Mouse (Mus musculus): ENCODE measurements around the gene Batf2. TPM values are rescaled to one million over a fixed set of nuclear protein-coding genes. Genes with fewer than 3 reads are reported as not detected.

Batf2 gene
- polyA plus RNA-seq, 1 experiment from 2014 or later: not detected

- H3K27ac ChIP-seq (ENCODE audit: low read length): no peak overlapping the region
- H3K4me3 ChIP-seq (replicated peaks; ENCODE audit: low read length): no peak overlapping the region
- no peaks in the 10 kb centered on the region for H3K9me3 ChIP-seq (ENCODE audit: control insufficient read depth, low read length)
- 86% methylated on average over 9 of the region's 9 CpGs for WGBS
- no peak overlapping the region for H3K4me2 ChIP-seq (ENCODE audit: low read length)
- no peaks in the 10 kb centered on the region for H3K27me3 ChIP-seq (replicated peaks; ENCODE audit: control insufficient read depth, insufficient read depth, low read length)
- no peaks in the 10 kb centered on the region for H3K36me3 ChIP-seq (ENCODE audit: control insufficient read depth, insufficient read depth)
- no peak overlapping the region for H3K9ac ChIP-seq (replicated peaks; ENCODE audit: low read depth, low read length)
- ATAC-seq: no peak
- H3K4me1 ChIP-seq (replicated peaks; ENCODE audit: control insufficient read depth, insufficient read depth, low read length): no peaks in the 10 kb centered on the region
These were observed 14.4 kb downstream of the Batf2 start for GRCm38 (mm10) chr19:6155174-6155573.

- ATAC-seq: no peak
- 60% methylated on average over 8 of the region's 8 CpGs for WGBS
- H3K27ac ChIP-seq (ENCODE audit: low read length): no peak overlapping the region
These were observed 15.6 kb downstream of the Batf2 start for GRCm38 (mm10) chr19:6156372-6156771.

GRCm38 (mm10) chr19:6157220-6157619 lies 16.4 kb downstream of the Batf2 start:
- 78% methylated on average over 6 of the region's 6 CpGs for WGBS
- no peak for ATAC-seq

More at GRCm38 (mm10) chr19:6156372-6156771, 15.6 kb downstream of the Batf2 start:
- Histone ChIP-seq H3K9me3 (ENCODE audit: control insufficient read depth, low read length) (no peaks in the 10 kb centered on the region), H3K4me1 (replicated peaks; ENCODE audit: control insufficient read depth, insufficient read depth, low read length) (no peaks in the 10 kb centered on the region), H3K4me2 (ENCODE audit: low read length) (no peak overlapping the region), H3K27me3 (replicated peaks; ENCODE audit: control insufficient read depth, insufficient read depth, low read length) (no peaks in the 10 kb centered on the region), H3K4me3 (replicated peaks; ENCODE audit: low read length) (no peak overlapping the region), H3K36me3 (ENCODE audit: control insufficient read depth, insufficient read depth) (no peaks in the 10 kb centered on the region), H3K9ac (replicated peaks; ENCODE audit: low read depth, low read length) (no peak overlapping the region)

GRCm38 (mm10) chr19:6163872-6164547 lies 23.2 kb downstream of the Batf2 start:
- H3K27ac ChIP-seq (ENCODE audit: low read length): no peak overlapping the region
- no peaks in the 10 kb centered on the region for H3K27me3 ChIP-seq (replicated peaks; ENCODE audit: control insufficient read depth, insufficient read depth, low read length)
- no peaks in the 10 kb centered on the region for H3K9me3 ChIP-seq (ENCODE audit: control insufficient read depth, low read length)
- WGBS: 68% methylated on average over 10 of the region's 10 CpGs
- ATAC-seq: no peak
- no peaks in the 10 kb centered on the region for H3K4me1 ChIP-seq (replicated peaks; ENCODE audit: control insufficient read depth, insufficient read depth, low read length)
- no peak overlapping the region for H3K4me3 ChIP-seq (replicated peaks; ENCODE audit: low read length)
- H3K9ac ChIP-seq (replicated peaks; ENCODE audit: low read depth, low read length): no peak overlapping the region
- H3K4me2 ChIP-seq (ENCODE audit: low read length): no peak overlapping the region
- H3K36me3 ChIP-seq (ENCODE audit: control insufficient read depth, insufficient read depth): no peaks in the 10 kb centered on the region

More at GRCm38 (mm10) chr19:6157220-6157619, 16.4 kb downstream of the Batf2 start:
- Histone ChIP-seq H3K4me2 (ENCODE audit: low read length) (no peak overlapping the region), H3K4me1 (replicated peaks; ENCODE audit: control insufficient read depth, insufficient read depth, low read length) (no peaks in the 10 kb centered on the region), H3K4me3 (replicated peaks; ENCODE audit: low read length) (no peak overlapping the region), H3K27ac (ENCODE audit: low read length) (no peak overlapping the region), H3K36me3 (ENCODE audit: control insufficient read depth, insufficient read depth) (no peaks in the 10 kb centered on the region), H3K9ac (replicated peaks; ENCODE audit: low read depth, low read length) (no peak overlapping the region), H3K27me3 (replicated peaks; ENCODE audit: control insufficient read depth, insufficient read depth, low read length) (no peaks in the 10 kb centered on the region), H3K9me3 (ENCODE audit: control insufficient read depth, low read length) (no peaks in the 10 kb centered on the region)

GRCm38 (mm10) chr19:6166750-6167149 lies 26.0 kb downstream of the Batf2 start:
- no peak overlapping the region for H3K4me3 ChIP-seq (replicated peaks; ENCODE audit: low read length)
- no peak overlapping the region for H3K4me2 ChIP-seq (ENCODE audit: low read length)
- ATAC-seq: no peak
- no peaks in the 10 kb centered on the region for H3K4me1 ChIP-seq (replicated peaks; ENCODE audit: control insufficient read depth, insufficient read depth, low read length)
- H3K9me3 ChIP-seq (ENCODE audit: control insufficient read depth, low read length): no peaks in the 10 kb centered on the region
- H3K36me3 ChIP-seq (ENCODE audit: control insufficient read depth, insufficient read depth): no peaks in the 10 kb centered on the region
- no peak overlapping the region for H3K27ac ChIP-seq (ENCODE audit: low read length)
- 72% methylated on average over 4 of the region's 4 CpGs for WGBS
- no peaks in the 10 kb centered on the region for H3K27me3 ChIP-seq (replicated peaks; ENCODE audit: control insufficient read depth, insufficient read depth, low read length)
- H3K9ac ChIP-seq (replicated peaks; ENCODE audit: low read depth, low read length): no peak overlapping the region

- H3K4me2 ChIP-seq (ENCODE audit: low read length): no peak overlapping the region
- no peak overlapping the region for H3K27ac ChIP-seq (ENCODE audit: low read length)
- no peaks in the 10 kb centered on the region for H3K36me3 ChIP-seq (ENCODE audit: control insufficient read depth, insufficient read depth)
- no peak overlapping the region for H3K9ac ChIP-seq (replicated peaks; ENCODE audit: low read depth, low read length)
- no peaks in the 10 kb centered on the region for H3K27me3 ChIP-seq (replicated peaks; ENCODE audit: control insufficient read depth, insufficient read depth, low read length)
- no peaks in the 10 kb centered on the region for H3K9me3 ChIP-seq (ENCODE audit: control insufficient read depth, low read length)
- no peak overlapping the region for H3K4me3 ChIP-seq (replicated peaks; ENCODE audit: low read length)
- ATAC-seq: no peak
- H3K4me1 ChIP-seq (replicated peaks; ENCODE audit: control insufficient read depth, insufficient read depth, low read length): no peaks in the 10 kb centered on the region
- WGBS: 83% methylated on average over 8 of the region's 8 CpGs
These were observed 30.4 kb downstream of the Batf2 start for GRCm38 (mm10) chr19:6171215-6171614.

- 45% methylated on average over 5 of the region's 5 CpGs for WGBS
- Histone ChIP-seq H3K27me3 (replicated peaks; ENCODE audit: control insufficient read depth, insufficient read depth, low read length) (no peaks in the 10 kb centered on the region), H3K9ac (replicated peaks; ENCODE audit: low read depth, low read length) (no peak overlapping the region), H3K36me3 (ENCODE audit: control insufficient read depth, insufficient read depth) (no peaks in the 10 kb centered on the region), H3K4me3 (replicated peaks; ENCODE audit: low read length) (no peak overlapping the region), H3K4me1 (replicated peaks; ENCODE audit: control insufficient read depth, insufficient read depth, low read length) (no peaks in the 10 kb centered on the region), H3K4me2 (ENCODE audit: low read length) (no peak overlapping the region), H3K9me3 (ENCODE audit: control insufficient read depth, low read length) (no peaks in the 10 kb centered on the region), H3K27ac (ENCODE audit: low read length) (no peak overlapping the region)
- ATAC-seq: no peak
These were observed 34.0 kb downstream of the Batf2 start for GRCm38 (mm10) chr19:6174771-6175170.

GRCm38 (mm10) chr19:6178775-6179174 lies 38.0 kb downstream of the Batf2 start:
- Histone ChIP-seq H3K27ac (ENCODE audit: low read length) (no peak overlapping the region), H3K4me1 (replicated peaks; ENCODE audit: control insufficient read depth, insufficient read depth, low read length) (no peaks in the 10 kb centered on the region), H3K36me3 (ENCODE audit: control insufficient read depth, insufficient read depth) (no peaks in the 10 kb centered on the region), H3K4me3 (replicated peaks; ENCODE audit: low read length) (no peak overlapping the region), H3K4me2 (ENCODE audit: low read length) (no peak overlapping the region), H3K27me3 (replicated peaks; ENCODE audit: control insufficient read depth, insufficient read depth, low read length) (no peaks in the 10 kb centered on the region), H3K9me3 (ENCODE audit: control insufficient read depth, low read length) (no peaks in the 10 kb centered on the region), H3K9ac (replicated peaks; ENCODE audit: low read depth, low read length) (no peak overlapping the region)
- over 99% methylated on average over 5 of the region's 6 CpGs for WGBS
- ATAC-seq: no peak

- H3K27ac ChIP-seq (ENCODE audit: low read length): no peak overlapping the region
- H3K4me3 ChIP-seq (replicated peaks; ENCODE audit: low read length): no peak overlapping the region
- no peak overlapping the region for H3K4me2 ChIP-seq (ENCODE audit: low read length)
- no peaks in the 10 kb centered on the region for H3K36me3 ChIP-seq (ENCODE audit: control insufficient read depth, insufficient read depth)
- no peaks in the 10 kb centered on the region for H3K9me3 ChIP-seq (ENCODE audit: control insufficient read depth, low read length)
- no peaks in the 10 kb centered on the region for H3K4me1 ChIP-seq (replicated peaks; ENCODE audit: control insufficient read depth, insufficient read depth, low read length)
- no peak for ATAC-seq
- H3K9ac ChIP-seq (replicated peaks; ENCODE audit: low read depth, low read length): no peak overlapping the region
- 32% methylated on average over 5 of the region's 5 CpGs for WGBS
- H3K27me3 ChIP-seq (replicated peaks; ENCODE audit: control insufficient read depth, insufficient read depth, low read length): no peaks in the 10 kb centered on the region
These were observed 40.8 kb downstream of the Batf2 start for GRCm38 (mm10) chr19:6181629-6182028.

GRCm38 (mm10) chr19:6182534-6182933 lies 41.8 kb downstream of the Batf2 start:
- Histone ChIP-seq H3K9ac (replicated peaks; ENCODE audit: low read depth, low read length) (no peak overlapping the region), H3K9me3 (ENCODE audit: control insufficient read depth, low read length) (no peaks in the 10 kb centered on the region), H3K27me3 (replicated peaks; ENCODE audit: control insufficient read depth, insufficient read depth, low read length) (no peaks in the 10 kb centered on the region), H3K4me3 (replicated peaks; ENCODE audit: low read length) (no peak overlapping the region), H3K27ac (ENCODE audit: low read length) (no peak overlapping the region), H3K4me1 (replicated peaks; ENCODE audit: control insufficient read depth, insufficient read depth, low read length) (no peaks in the 10 kb centered on the region), H3K4me2 (ENCODE audit: low read length) (no peak overlapping the region), H3K36me3 (ENCODE audit: control insufficient read depth, insufficient read depth) (no peaks in the 10 kb centered on the region)
- WGBS: 19% methylated on average over 3 of the region's 3 CpGs
- no peak for ATAC-seq
